In the genomic region with DNA sequence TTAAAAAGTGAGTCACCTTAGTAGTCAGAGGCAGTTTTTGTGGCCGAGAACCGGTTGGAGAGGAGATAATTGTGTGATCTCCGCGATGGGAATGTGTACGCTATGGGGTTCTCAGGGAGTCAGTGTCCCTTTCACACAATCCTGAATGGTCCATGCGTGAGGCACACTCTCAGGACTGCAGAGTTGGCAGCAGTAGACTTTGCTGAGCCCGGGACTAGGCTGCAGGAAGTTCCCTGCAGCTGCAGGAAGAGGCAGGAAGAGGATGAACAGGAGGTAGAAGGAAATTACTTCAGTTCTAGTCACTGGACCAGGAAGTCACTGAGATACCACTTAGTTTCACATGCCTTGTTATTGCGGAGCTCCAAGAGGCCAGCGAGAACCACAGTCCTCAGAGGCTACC, we compare ENCODE assay signal across 17 mouse cellular contexts. TPM values are rescaled to one million over a fixed set of nuclear protein-coding genes. Genes with fewer than 3 reads are reported as not detected.
DNase-seq lines count a peak whose midpoint lies in the region; ATAC-seq and TF ChIP-seq lines count a peak whose summit lies in the region.
"Had no signal": no experiment of that assay in that cellular context is flagged by ENCODE, and none has a peak within 500 bp of the region (broad histone marks: within the 10 kb centered on the region; RNA-seq: fewer than 3 reads in every experiment).

No protein-coding gene starts in this region.

- no peak overlapping the region for H3K9ac ChIP-seq in heart, embryonic 16.5 days (ENCODE audit: low read length)
- H3K9ac ChIP-seq: midbrain, embryonic 13.5 days; neural tube, embryonic 13.5 days had no signal

- 75% methylated on average over 9 of the region's 9 CpGs for WGBS in heart, embryonic 16.5 days
- WGBS in thymus, adult 2 months = 72% methylated on average over 9 of the region's 9 CpGs

- no peak for TF ChIP-seq POLR2A in thymus, adult 2 months (IDR thresholded peaks at IDR 0.05; ENCODE audit: control insufficient read depth, extremely low read depth, insufficient read depth, low read length, poor library complexity)

- H3K4me3 ChIP-seq in heart, embryonic 16.5 days (ENCODE audit: low read length) = no peak overlapping the region
- no peak overlapping the region for H3K4me3 ChIP-seq in thymus, adult 2 months (ENCODE audit: control insufficient read depth, insufficient read depth, low read length)
- H3K4me3 ChIP-seq: midbrain, embryonic 13.5 days; neural tube, embryonic 13.5 days had no signal

- intact Hi-C loops in heart, postnatal 25 days (cut with DNase I) = no loop called here

- peaks cover 30% of the 10 kb centered on the region for H3K36me3 ChIP-seq in heart, embryonic 16.5 days (ENCODE audit: control insufficient read depth, insufficient read depth)
- no peaks in the 10 kb centered on the region for H3K36me3 ChIP-seq in thymus, adult 2 months (ENCODE audit: control insufficient read depth, insufficient read depth, low read length)

- TF ChIP-seq CTCF in thymus, adult 2 months (IDR thresholded peaks at IDR 0.05; ENCODE audit: borderline replicate concordance, control insufficient read depth, extremely low read depth, insufficient read depth, low read length, poor library complexity) = no peak

- H3K4me1 ChIP-seq in heart, embryonic 16.5 days (ENCODE audit: control insufficient read depth, insufficient read depth, low read length) = peaks cover 22% of the 10 kb centered on the region
- peaks cover 48% of the 10 kb centered on the region for H3K4me1 ChIP-seq in thymus, adult 2 months (replicated peaks; ENCODE audit: control insufficient read depth, insufficient read depth, low read length)

- H3K4me2 ChIP-seq in heart, embryonic 16.5 days (ENCODE audit: low read depth, low read length) = 0 out of 2 replicates have a peak overlapping the region, but pooled peaks have one; percentile 0
- H3K4me2 ChIP-seq: midbrain, embryonic 13.5 days; neural tube, embryonic 13.5 days had no signal

- no peaks in the 10 kb centered on the region for H3K9me3 ChIP-seq in heart, embryonic 16.5 days (replicated peaks; ENCODE audit: control insufficient read depth, low read length)
- H3K9me3 ChIP-seq: midbrain, embryonic 13.5 days; neural tube, embryonic 13.5 days had no signal

- ATAC-seq in heart, embryonic 16.5 days (replicated peaks; ENCODE audit: extremely low read depth, insufficient read depth, low FRiP score) = no peak
- 0 out of 2 replicates have a peak, but pooled peaks have one; percentile 16 for ATAC-seq in megakaryocyte, adult 5-6 weeks (ENCODE audit: poor library complexity, severe bottlenecking)
- ATAC-seq: hindbrain, embryonic 16.5 days; midbrain, embryonic 13.5 days had no signal

- peak overlapping the region; percentile 55 for H3K27ac ChIP-seq in heart, embryonic 16.5 days (ENCODE audit: low read length)
- H3K27ac ChIP-seq in thymus, adult 2 months (ENCODE audit: control insufficient read depth, insufficient read depth, low read length) = peak overlapping the region; percentile 63; the same call in 1 of the 2 replicates
- H3K27ac ChIP-seq: midbrain, embryonic 13.5 days; neural tube, embryonic 13.5 days had no signal

- DNase-seq in cerebellum, adult 9-10 months = peak; percentile 26
- no peak for DNase-seq in cerebellum, postnatal 36 days
- no peak for DNase-seq in heart, postnatal 25 days (ENCODE audit: low spot score)
- no peak for DNase-seq in thymus, adult 2 months
- DNase-seq in thymus, postnatal 4 days = no peak
- no peak for DNase-seq in spleen, postnatal 14 days (ENCODE audit: low spot score in 2 of 2)
- DNase-seq: adrenal gland, adult 2 months; gastrocnemius, postnatal 36 days; kidney, postnatal 10 days; spleen, adult 18-20 months; thymus, adult 18-20 months had no signal

- H3K27me3 ChIP-seq in heart, embryonic 16.5 days (ENCODE audit: control insufficient read depth, insufficient read depth, low read length) = no peaks in the 10 kb centered on the region
- no peaks in the 10 kb centered on the region for H3K27me3 ChIP-seq in thymus, adult 2 months (ENCODE audit: control insufficient read depth, insufficient read depth, low read length)
- H3K27me3 ChIP-seq: midbrain, embryonic 13.5 days; neural tube, embryonic 13.5 days had no signal

RNA-seq across cellular contexts. Expression of a gene that starts 3.0 kb away (rescaled TPM):
- 72.1 and 74.9 TPM in 2 replicates for polyA plus RNA-seq in heart, embryonic 16.5 days (2015; fragmentation: Nextera tagmentation; extraction: Ambion mirVana)
- total RNA-seq in heart, postnatal 25 days (2021) = 10 to 100 TPM; 24.4 to 24.9 TPM
- polyA plus RNA-seq in thymus, adult 2 months (2012; rRNA removed) = 132 and 142 TPM in 2 replicates
- 19.8 and 23.7 TPM in 2 replicates for total RNA-seq in megakaryocyte, adult 5-6 weeks (2015)
- 10.8 and 18.1 TPM in 2 replicates for total RNA-seq in megakaryocyte, adult 5-6 weeks (2017)

RNA-seq across cellular contexts. Expression of a gene that starts 9.4 kb away (rescaled TPM):
- polyA plus RNA-seq in heart, embryonic 16.5 days (2015; fragmentation: Nextera tagmentation; extraction: Ambion mirVana) = 0.26 and 0.90 TPM in 2 replicates
- total RNA-seq in heart, postnatal 25 days (2021) = under 1 TPM in 1 of 2 experiments, not detected in 1; 0.14 TPM
- 2.6 and 3.1 TPM in 2 replicates for polyA plus RNA-seq in thymus, adult 2 months (2012; rRNA removed)
- total RNA-seq in megakaryocyte, adult 5-6 weeks (2015) = not detected in 2 replicates
- 0.04 TPM in 1 of 2 replicates, not detected in the other for total RNA-seq in megakaryocyte, adult 5-6 weeks (2017)
- total RNA-seq: gastrocnemius, postnatal 36 days; layer of hippocampus, postnatal 14 days had no signal

RNA-seq across cellular contexts. Expression of a gene that starts 10.8 kb away (rescaled TPM):
- polyA plus RNA-seq in heart, embryonic 16.5 days (2015; fragmentation: Nextera tagmentation; extraction: Ambion mirVana) = 258 and 323 TPM in 2 replicates
- total RNA-seq in heart, postnatal 25 days (2021) = 100 to 1,000 TPM; 186 to 199 TPM
- polyA plus RNA-seq in thymus, adult 2 months (2012; rRNA removed) = 160 and 224 TPM in 2 replicates
- 217 and 226 TPM in 2 replicates for total RNA-seq in megakaryocyte, adult 5-6 weeks (2015)
- 117 and 158 TPM in 2 replicates for total RNA-seq in megakaryocyte, adult 5-6 weeks (2017)

RNA-seq across cellular contexts. Expression of a gene that starts 11.5 kb away (rescaled TPM):
- polyA plus RNA-seq in heart, embryonic 16.5 days (2015; fragmentation: Nextera tagmentation; extraction: Ambion mirVana) = 1.6 and 2.0 TPM in 2 replicates
- total RNA-seq in heart, postnatal 25 days (2021) = 1 to 10 TPM; 4.4 to 5.4 TPM
- polyA plus RNA-seq in thymus, adult 2 months (2012; rRNA removed) = 14.4 and 15.3 TPM in 2 replicates
- 0.20 and 0.48 TPM in 2 replicates for total RNA-seq in megakaryocyte, adult 5-6 weeks (2015)
- 0.16 and 0.88 TPM in 2 replicates for total RNA-seq in megakaryocyte, adult 5-6 weeks (2017)

RNA-seq across cellular contexts. Expression of a gene that starts 27.1 kb away (rescaled TPM):
- polyA plus RNA-seq in heart, embryonic 16.5 days (2015; fragmentation: Nextera tagmentation; extraction: Ambion mirVana) = not detected in 2 replicates
- not detected for total RNA-seq in heart, postnatal 25 days (2021)
- 0.20 and 0.61 TPM in 2 replicates for polyA plus RNA-seq in thymus, adult 2 months (2012; rRNA removed)
- total RNA-seq in megakaryocyte, adult 5-6 weeks (2015) = not detected in 2 replicates
- not detected in 2 replicates for total RNA-seq in megakaryocyte, adult 5-6 weeks (2017)
- total RNA-seq: adrenal gland, adult 2 months; gastrocnemius, postnatal 36 days had no signal
- polyA plus RNA-seq: adrenal gland, adult 2 months had no signal
